Mouse (Mus musculus): Measurements from ENCODE around the gene Zbtb1. TPM values are rescaled to one million over a fixed set of nuclear protein-coding genes. Genes with fewer than 3 reads are reported as not detected.

Gene Zbtb1
- polyA plus RNA-seq, 1 experiment from 2014 or later, result 12.5 TPM

- no peak overlapping the region for H3K9ac ChIP-seq (ENCODE audit: low read depth, low read length)
- WGBS, result 89% methylated on average over 3 of the region's 3 CpGs
- no peak for ATAC-seq (ENCODE audit: low FRiP score, low TSS enrichment)
- no peak overlapping the region for H3K27ac ChIP-seq (ENCODE audit: low read depth, low read length)
- H3K27me3 ChIP-seq (ENCODE audit: control insufficient read depth, insufficient read depth, low read length), result no peaks in the 10 kb centered on the region
- no peak overlapping the region for H3K4me3 ChIP-seq (ENCODE audit: low read length)
- H3K36me3 ChIP-seq (ENCODE audit: control insufficient read depth, insufficient read depth, low read length), result no peaks in the 10 kb centered on the region
- peaks cover 21% of the 10 kb centered on the region for H3K4me1 ChIP-seq (ENCODE audit: control insufficient read depth, insufficient read depth, low read length)
- no peak overlapping the region for H3K4me2 ChIP-seq (replicated peaks; ENCODE audit: low read depth, low read length)
- H3K9me3 ChIP-seq (ENCODE audit: control insufficient read depth, low read length), result no peaks in the 10 kb centered on the region
Measured at GRCm38 (mm10) chr12:76375506-76375905, 5.4 kb downstream of the Zbtb1 start.

DNA sequence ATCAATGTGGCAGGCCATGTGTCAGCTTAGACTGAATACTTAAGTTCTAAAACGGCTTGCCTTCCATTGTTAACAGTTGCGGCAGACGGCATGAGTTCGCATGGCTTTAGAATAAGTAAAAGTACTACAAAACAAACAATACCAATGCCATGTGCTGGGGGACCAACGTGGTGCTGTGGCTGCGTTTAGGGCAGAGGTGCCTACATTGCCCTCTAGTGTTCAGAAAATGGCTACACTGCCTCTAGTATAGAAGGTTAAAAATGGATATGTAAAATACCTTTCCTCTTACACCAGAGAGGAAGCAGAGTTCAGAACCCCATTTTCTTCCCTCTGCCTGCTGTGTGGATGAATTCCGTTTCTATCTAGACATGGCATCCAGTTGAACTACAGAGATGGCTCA is 6.6 kb downstream of the Zbtb1 start:
- no peaks in the 10 kb centered on the region for H3K27me3 ChIP-seq (ENCODE audit: control insufficient read depth, insufficient read depth, low read length)
- no peak overlapping the region for H3K27ac ChIP-seq (ENCODE audit: low read depth, low read length)
- peaks cover 21% of the 10 kb centered on the region for H3K4me1 ChIP-seq (ENCODE audit: control insufficient read depth, insufficient read depth, low read length)
- H3K36me3 ChIP-seq (ENCODE audit: control insufficient read depth, insufficient read depth, low read length), result no peaks in the 10 kb centered on the region
- H3K9ac ChIP-seq (ENCODE audit: low read depth, low read length), result no peak overlapping the region
- ATAC-seq (ENCODE audit: low FRiP score, low TSS enrichment), result no peak
- no peak overlapping the region for H3K4me3 ChIP-seq (ENCODE audit: low read length)
- 56% methylated on average over 7 of the region's 7 CpGs for WGBS
- no peaks in the 10 kb centered on the region for H3K9me3 ChIP-seq (ENCODE audit: control insufficient read depth, low read length)
- no peak overlapping the region for H3K4me2 ChIP-seq (replicated peaks; ENCODE audit: low read depth, low read length)

GRCm38 (mm10) chr12:76377059-76377458 is 7.0 kb downstream of the Zbtb1 start:
- 95% methylated on average over 6 of the region's 6 CpGs for WGBS
- no peak for ATAC-seq (ENCODE audit: low FRiP score, low TSS enrichment)
- Histone ChIP-seq H3K4me2 (replicated peaks; ENCODE audit: low read depth, low read length) (no peak overlapping the region), H3K4me1 (ENCODE audit: control insufficient read depth, insufficient read depth, low read length) (peaks cover 17% of the 10 kb centered on the region), H3K27me3 (ENCODE audit: control insufficient read depth, insufficient read depth, low read length) (no peaks in the 10 kb centered on the region), H3K4me3 (ENCODE audit: low read length) (no peak overlapping the region), H3K27ac (ENCODE audit: low read depth, low read length) (no peak overlapping the region), H3K9ac (ENCODE audit: low read depth, low read length) (no peak overlapping the region), H3K36me3 (ENCODE audit: control insufficient read depth, insufficient read depth, low read length) (no peaks in the 10 kb centered on the region), H3K9me3 (ENCODE audit: control insufficient read depth, low read length) (no peaks in the 10 kb centered on the region)

- no peaks in the 10 kb centered on the region for H3K27me3 ChIP-seq (ENCODE audit: control insufficient read depth, insufficient read depth, low read length)
- 91% methylated on average over 3 of the region's 3 CpGs for WGBS
- no peak for ATAC-seq (ENCODE audit: low FRiP score, low TSS enrichment)
- H3K9me3 ChIP-seq (ENCODE audit: control insufficient read depth, low read length), result no peaks in the 10 kb centered on the region
- H3K27ac ChIP-seq (ENCODE audit: low read depth, low read length), result no peak overlapping the region
- no peak overlapping the region for H3K4me2 ChIP-seq (replicated peaks; ENCODE audit: low read depth, low read length)
- no peaks in the 10 kb centered on the region for H3K36me3 ChIP-seq (ENCODE audit: control insufficient read depth, insufficient read depth, low read length)
- peaks cover 11% of the 10 kb centered on the region for H3K4me1 ChIP-seq (ENCODE audit: control insufficient read depth, insufficient read depth, low read length)
- H3K4me3 ChIP-seq (ENCODE audit: low read length), result no peak overlapping the region
- H3K9ac ChIP-seq (ENCODE audit: low read depth, low read length), result no peak overlapping the region
Measured at GRCm38 (mm10) chr12:76377726-76378125, 7.7 kb downstream of the Zbtb1 start.

DNA sequence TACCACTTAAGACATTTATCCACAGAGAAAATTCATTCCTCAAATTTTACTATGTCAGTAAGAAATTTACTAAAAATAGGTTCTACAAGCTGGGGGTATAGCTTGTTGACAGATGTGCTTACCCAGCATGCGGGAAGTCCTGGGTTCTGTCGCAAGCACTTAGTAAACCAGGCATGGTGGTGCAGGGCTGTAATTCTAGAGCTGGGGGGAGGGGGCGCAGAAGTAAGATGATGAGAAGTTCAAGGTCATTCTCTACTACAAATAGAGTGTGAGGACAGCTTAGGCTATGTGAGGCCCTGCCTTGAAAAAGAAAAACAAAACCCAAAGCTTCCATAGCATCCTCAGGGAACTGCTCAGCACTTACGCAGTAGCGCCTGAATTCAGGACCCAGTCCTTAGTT is 8.5 kb downstream of the Zbtb1 start:
- ATAC-seq (ENCODE audit: low FRiP score, low TSS enrichment), result no peak
- WGBS, result 81% methylated on average over 5 of the region's 5 CpGs
- H3K27ac ChIP-seq (ENCODE audit: low read depth, low read length), result no peak overlapping the region
- H3K9me3 ChIP-seq (ENCODE audit: control insufficient read depth, low read length), result no peaks in the 10 kb centered on the region
- H3K9ac ChIP-seq (ENCODE audit: low read depth, low read length), result no peak overlapping the region
- H3K4me1 ChIP-seq (ENCODE audit: control insufficient read depth, insufficient read depth, low read length), result peaks cover 6% of the 10 kb centered on the region
- no peak overlapping the region for H3K4me2 ChIP-seq (replicated peaks; ENCODE audit: low read depth, low read length)
- H3K27me3 ChIP-seq (ENCODE audit: control insufficient read depth, insufficient read depth, low read length), result no peaks in the 10 kb centered on the region
- H3K4me3 ChIP-seq (ENCODE audit: low read length), result no peak overlapping the region
- H3K36me3 ChIP-seq (ENCODE audit: control insufficient read depth, insufficient read depth, low read length), result no peaks in the 10 kb centered on the region

- Histone ChIP-seq H3K9me3 (ENCODE audit: control insufficient read depth, low read length) (no peaks in the 10 kb centered on the region), H3K4me1 (ENCODE audit: control insufficient read depth, insufficient read depth, low read length) (no peaks in the 10 kb centered on the region; the same call in none of the 2 replicates), H3K27me3 (ENCODE audit: control insufficient read depth, insufficient read depth, low read length) (no peaks in the 10 kb centered on the region), H3K27ac (ENCODE audit: low read depth, low read length) (no peak overlapping the region), H3K4me3 (ENCODE audit: low read length) (no peak overlapping the region), H3K36me3 (ENCODE audit: control insufficient read depth, insufficient read depth, low read length) (peaks cover 1% of the 10 kb centered on the region; the same call in 1 of the 2 replicates), H3K4me2 (replicated peaks; ENCODE audit: low read depth, low read length) (no peak overlapping the region), H3K9ac (ENCODE audit: low read depth, low read length) (no peak overlapping the region)
- ATAC-seq (ENCODE audit: low FRiP score, low TSS enrichment), result no peak
- WGBS, result 80% methylated on average over 7 of the region's 7 CpGs
Measured at GRCm38 (mm10) chr12:76380151-76380550, 10.1 kb downstream of the Zbtb1 start.

DNA sequence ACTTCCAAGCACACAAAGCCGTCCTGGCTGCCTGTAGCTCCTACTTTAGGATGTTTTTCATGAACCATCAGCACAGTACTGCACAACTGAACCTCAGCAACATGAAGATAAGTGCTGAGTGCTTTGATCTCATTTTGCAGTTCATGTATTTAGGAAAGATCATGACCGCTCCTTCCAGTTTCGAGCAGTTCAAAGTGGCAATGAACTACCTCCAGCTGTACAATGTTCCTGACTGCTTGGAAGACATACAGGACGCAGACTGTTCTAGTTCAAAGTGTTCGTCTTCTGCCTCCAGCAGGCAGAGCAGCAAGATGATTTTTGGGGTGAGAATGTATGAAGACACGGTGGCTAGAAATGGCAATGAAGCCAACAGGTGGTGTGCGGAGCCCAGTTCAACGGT is 15.3 kb downstream of the Zbtb1 start:
- H3K4me1 ChIP-seq (ENCODE audit: control insufficient read depth, insufficient read depth, low read length), result no peaks in the 10 kb centered on the region
- H3K9ac ChIP-seq (ENCODE audit: low read depth, low read length), result no peak overlapping the region
- H3K36me3 ChIP-seq (ENCODE audit: control insufficient read depth, insufficient read depth, low read length), result peaks cover 29% of the 10 kb centered on the region
- no peak overlapping the region for H3K4me3 ChIP-seq (ENCODE audit: low read length)
- no peaks in the 10 kb centered on the region for H3K9me3 ChIP-seq (ENCODE audit: control insufficient read depth, low read length)
- 95% methylated on average over 8 of the region's 8 CpGs for WGBS
- H3K27ac ChIP-seq (ENCODE audit: low read depth, low read length), result no peak overlapping the region
- H3K27me3 ChIP-seq (ENCODE audit: control insufficient read depth, insufficient read depth, low read length), result no peaks in the 10 kb centered on the region
- ATAC-seq (ENCODE audit: low FRiP score, low TSS enrichment), result no peak
- H3K4me2 ChIP-seq (replicated peaks; ENCODE audit: low read depth, low read length), result no peak overlapping the region

DNA sequence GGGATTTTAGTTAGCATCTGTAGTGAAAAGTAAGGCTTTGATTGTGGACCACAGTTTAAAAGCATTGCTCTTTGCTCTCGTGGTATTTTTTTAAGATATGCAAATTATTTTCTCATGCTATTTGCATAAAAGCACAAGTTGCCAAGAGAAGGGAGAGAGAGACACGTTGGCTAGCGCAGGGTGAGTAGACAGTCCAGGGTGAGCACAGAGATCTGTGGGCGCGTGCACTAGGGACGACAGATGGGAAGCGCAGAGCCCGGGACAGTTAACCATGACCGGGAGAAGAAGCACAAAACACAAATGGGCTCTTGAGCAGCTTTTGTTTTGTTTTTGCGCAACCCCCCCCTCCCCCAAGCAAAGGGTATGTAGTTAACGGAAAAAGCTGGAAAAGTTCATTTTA is 18.7 kb downstream of the Zbtb1 start:
- Histone ChIP-seq H3K4me3 (ENCODE audit: low read length) (no peak overlapping the region), H3K27me3 (ENCODE audit: control insufficient read depth, insufficient read depth, low read length) (no peaks in the 10 kb centered on the region), H3K4me2 (replicated peaks; ENCODE audit: low read depth, low read length) (no peak overlapping the region), H3K9ac (ENCODE audit: low read depth, low read length) (no peak overlapping the region), H3K36me3 (ENCODE audit: control insufficient read depth, insufficient read depth, low read length) (peaks cover 29% of the 10 kb centered on the region), H3K4me1 (ENCODE audit: control insufficient read depth, insufficient read depth, low read length) (no peaks in the 10 kb centered on the region), H3K9me3 (ENCODE audit: control insufficient read depth, low read length) (no peaks in the 10 kb centered on the region), H3K27ac (ENCODE audit: low read depth, low read length) (no peak overlapping the region)
- WGBS, result 92% methylated on average over 11 of the region's 11 CpGs
- ATAC-seq (ENCODE audit: low FRiP score, low TSS enrichment), result no peak

DNA sequence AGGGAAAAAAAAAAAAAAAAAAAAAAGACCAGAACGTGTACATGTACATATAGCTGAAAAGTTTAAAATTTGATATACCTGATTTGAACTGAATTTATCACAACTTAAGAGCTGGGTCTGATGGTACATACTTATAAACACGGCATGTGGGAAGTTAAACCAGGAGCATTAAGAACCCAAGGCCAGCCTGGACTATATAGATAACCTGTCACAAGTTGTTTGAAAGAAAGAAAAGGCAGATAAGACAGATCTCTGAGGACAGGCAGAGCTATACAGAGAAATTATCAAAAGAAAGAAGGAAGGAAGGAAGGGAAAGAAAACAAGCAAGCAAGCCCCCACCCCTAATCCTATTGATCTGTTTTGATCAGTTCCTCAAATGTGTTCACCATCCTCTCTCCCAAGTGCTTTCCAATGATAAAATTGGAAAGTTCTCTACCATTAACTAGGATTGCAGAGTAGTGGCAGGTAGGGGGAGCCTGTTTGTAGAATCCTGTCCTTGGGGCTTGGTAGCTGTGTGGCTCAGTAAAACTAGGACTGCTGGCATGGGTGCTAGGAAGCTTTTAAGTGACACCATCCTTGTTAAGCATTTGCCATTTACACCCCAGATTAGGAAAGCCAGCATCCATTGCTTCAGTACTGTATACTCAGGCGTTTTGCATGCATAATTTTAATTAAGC is 21.7 kb downstream of the Zbtb1 start:
- WGBS, result 78% methylated on average over 3 of the region's 3 CpGs
- peaks cover 11% of the 10 kb centered on the region; the same call in 1 of the 2 replicates for H3K36me3 ChIP-seq (ENCODE audit: control insufficient read depth, insufficient read depth, low read length)
- no peak for ATAC-seq (ENCODE audit: low FRiP score, low TSS enrichment)
- no peak overlapping the region for H3K4me2 ChIP-seq (replicated peaks; ENCODE audit: low read depth, low read length)
- H3K27ac ChIP-seq (ENCODE audit: low read depth, low read length), result no peak overlapping the region
- no peak overlapping the region for H3K4me3 ChIP-seq (ENCODE audit: low read length)
- no peaks in the 10 kb centered on the region for H3K27me3 ChIP-seq (ENCODE audit: control insufficient read depth, insufficient read depth, low read length)
- no peaks in the 10 kb centered on the region for H3K4me1 ChIP-seq (ENCODE audit: control insufficient read depth, insufficient read depth, low read length)
- H3K9me3 ChIP-seq (ENCODE audit: control insufficient read depth, low read length), result no peaks in the 10 kb centered on the region
- no peak overlapping the region for H3K9ac ChIP-seq (ENCODE audit: low read depth, low read length)

Data from kidney, embryonic 14.5 days (tissue).